Mouse (Mus musculus) midbrain, embryonic 12.5 days (tissue): ENCODE data around the gene Vkorc1l1. TPM values are rescaled to one million over a fixed set of nuclear protein-coding genes. Genes with fewer than 3 reads are reported as not detected.

Experiments
- ATAC-seq: fragments of 200-750 bp; cut with Nextera tagmentation; 2 replicates; pipeline ENCODE4 v1.8.0; 2017; ENCODE audit warnings: low read depth, moderate TSS enrichment, moderate library complexity; ENCODE audit not compliant: low FRiP score
- H3K27ac ChIP-seq: fragments of 300-500 bp; sonication (generic); replicated peaks from 2 replicates; pipeline ENCODE4 v1.5.1; 2016; ENCODE audit warnings: mild to moderate bottlenecking
- H3K27me3 ChIP-seq: fragments of 300-500 bp; sonication (generic); 2 replicates; pipeline ENCODE4 v1.6.1; 2016; ENCODE audit warnings: mild to moderate bottlenecking
- H3K36me3 ChIP-seq: fragments of 300-500 bp; sonication (generic); 2 replicates; pipeline ENCODE4 v1.6.1; 2016
- H3K4me1 ChIP-seq: fragments of 300-500 bp; sonication (generic); 2 replicates; pipeline ENCODE4 v1.6.1; 2016
- H3K4me2 ChIP-seq: fragments of 300-500 bp; sonication (generic); replicated peaks from 2 replicates; pipeline ENCODE4 v1.6.1; 2016; ENCODE audit warnings: mild to moderate bottlenecking, moderate library complexity
- H3K4me3 ChIP-seq: fragments of 300-500 bp; sonication (generic); 2 replicates; pipeline ENCODE4 v1.5.1; 2016; ENCODE audit warnings: mild to moderate bottlenecking
- H3K9ac ChIP-seq: fragments of 300-500 bp; sonication (generic); replicated peaks from 2 replicates; pipeline ENCODE4 v1.6.1; 2016; ENCODE audit warnings: mild to moderate bottlenecking, moderate library complexity
- H3K9me3 ChIP-seq: fragments of 300-500 bp; sonication (generic); 2 replicates; pipeline ENCODE4 v1.6.1; 2016; ENCODE audit warnings: mild to moderate bottlenecking
- WGBS: fragments of 180-500 bp; shearing (Covaris S2); methylation state at CpG from one replicate; pipeline ENCODE4 v1.1.7; 2016; 5-methylcytosine and 5-hydroxymethylcytosine counted together
- polyA plus RNA-seq: library from polyadenylated mRNA; unstranded; fragments of >200 nt; fragmentation: Nextera tagmentation; extraction: Ambion mirVana; gene quantifications from 2 replicates; pipeline ENCODE4 v1.2.1, GENCODE M21; 2016

Vkorc1l1 gene
- polyA plus RNA-seq, 1 experiment from 2014 or later = 41.8 TPM

- Histone ChIP-seq H3K4me1 (peaks cover 3% of the 10 kb centered on the region), H3K4me2 (peak within 1 kb of the TSS; percentile 72), H3K27ac (peak within 1 kb of the TSS; percentile 94), H3K27me3 (peaks cover 14% of the 10 kb centered on the region; the same call in 1 of the 2 replicates), H3K36me3 (no peaks in the 10 kb centered on the region), H3K9ac (peak within 1 kb of the TSS; percentile 73), H3K9me3 (no peaks in the 10 kb centered on the region), H3K4me3 (peak within 1 kb of the TSS; percentile 83)
- 1% methylated on average over 51 of the region's 51 CpGs for WGBS
- ATAC-seq = peak; percentile 88
Observed at GRCm38 (mm10) chr5:130029142-130029897, 87.5 kb downstream of the Vkorc1l1 start, which contains the start of the genes Asl and Crcp. TSS of gene Asl (minus strand) at chr5:130029247. TSS of gene Crcp (plus strand) at chr5:130029290.

GRCm38 (mm10) chr5:130031410-130032390 lies 89.9 kb downstream of the Vkorc1l1 start:
- peaks cover 6% of the 10 kb centered on the region; the same call in 1 of the 2 replicates for H3K27me3 ChIP-seq

GRCm38 (mm10) chr5:130033869-130034268 lies 92.1 kb downstream of the Vkorc1l1 start:
- Histone ChIP-seq H3K9me3 (no peaks in the 10 kb centered on the region), H3K4me3 (no peak overlapping the region), H3K9ac (0 out of 2 replicates have a peak overlapping the region, but pooled peaks have one; percentile 20), H3K36me3 (peaks cover 23% of the 10 kb centered on the region), H3K27me3 (no peaks in the 10 kb centered on the region), H3K4me2 (no peak overlapping the region), H3K27ac (no peak overlapping the region), H3K4me1 (peaks cover 3% of the 10 kb centered on the region)
- WGBS = 82% methylated on average over 2 of the region's 2 CpGs
- ATAC-seq = no peak

More at GRCm38 (mm10) chr5:130031410-130032390, 89.9 kb downstream of the Vkorc1l1 start:
- Histone ChIP-seq H3K9ac (no peak overlapping the region), H3K27ac (no peak overlapping the region), H3K4me3 (no peak overlapping the region), H3K4me2 (no peak overlapping the region), H3K9me3 (no peaks in the 10 kb centered on the region), H3K4me1 (peaks cover 3% of the 10 kb centered on the region), H3K36me3 (peaks cover 8% of the 10 kb centered on the region; the same call in 1 of the 2 replicates)
- ATAC-seq = no peak
- 96% methylated on average over 19 of the region's 19 CpGs for WGBS

Other genes with a start within 250 kb of the Vkorc1l1 start
- not detected in 2 replicates for gene Sept14, start 233.5 kb upstream of the Vkorc1l1 start, polyA plus RNA-seq
- 156 and 171 TPM in 2 replicates for gene Mrps17, start 226.5 kb upstream of the Vkorc1l1 start, polyA plus RNA-seq
- gene Nipsnap2, start 216.9 kb upstream of the Vkorc1l1 start, polyA plus RNA-seq = 81.5 and 83.3 TPM in 2 replicates
- 33.8 and 39.3 TPM in 2 replicates for gene Psph, start 154.5 kb upstream of the Vkorc1l1 start, polyA plus RNA-seq
- gene Sumf2, start 95.0 kb upstream of the Vkorc1l1 start, polyA plus RNA-seq = 47.9 and 50.8 TPM in 2 replicates
- gene Chchd2, start 54.5 kb upstream of the Vkorc1l1 start, polyA plus RNA-seq = 747 and 763 TPM in 2 replicates
- gene Zbed5, start 46.2 kb upstream of the Vkorc1l1 start, polyA plus RNA-seq = 7.9 and 9.1 TPM in 2 replicates
- 0.18 and 0.22 TPM in 2 replicates for gene Phkg1, start 43.4 kb upstream of the Vkorc1l1 start, polyA plus RNA-seq
- gene Nupr1l, start 33.4 kb upstream of the Vkorc1l1 start, polyA plus RNA-seq = 6.2 and 9.8 TPM in 2 replicates
- 25.3 and 29.7 TPM in 2 replicates for gene Gusb, start 61.1 kb downstream of the Vkorc1l1 start, polyA plus RNA-seq
- 26.5 and 29.1 TPM in 2 replicates for gene Asl, start 87.3 kb downstream of the Vkorc1l1 start, polyA plus RNA-seq
- gene Crcp, start 87.3 kb downstream of the Vkorc1l1 start, polyA plus RNA-seq = 59.4 and 66.5 TPM in 2 replicates
- gene Tpst1, start 131.4 kb downstream of the Vkorc1l1 start, polyA plus RNA-seq = 63.1 and 65.9 TPM in 2 replicates
- 8.3 and 9.3 TPM in 2 replicates for gene Kctd7, start 202.9 kb downstream of the Vkorc1l1 start, polyA plus RNA-seq
- gene Rabgef1, start 229.8 kb downstream of the Vkorc1l1 start, polyA plus RNA-seq = 33.1 and 36.9 TPM in 2 replicates